10 mouse cellular contexts compared by ENCODE assay signal in genomic region chr11:71991541-71991940, GRCm38 (mm10). TPM values are rescaled to one million over a fixed set of nuclear protein-coding genes. Genes with fewer than 3 reads are reported as not detected.
DNase-seq lines count a peak whose midpoint lies in the region; ATAC-seq and TF ChIP-seq lines count a peak whose summit lies in the region.
"Had no signal": no experiment of that assay in that cellular context is flagged by ENCODE, and none has a peak within 500 bp of the region (broad histone marks: within the 10 kb centered on the region; RNA-seq: fewer than 3 reads in every experiment).

No protein-coding gene starts in this region.

- no peaks in the 10 kb centered on the region for H3K9me3 ChIP-seq in liver, embryonic 12.5 days (replicated peaks)
- H3K9me3 ChIP-seq: heart, embryonic 15.5 days had no signal

- no peak for TF ChIP-seq POLR2A in liver, adult 2 months (IDR thresholded peaks at IDR 0.05; ENCODE audit: extremely low read depth, insufficient read depth, low read length)

- H3K27me3 ChIP-seq in liver, adult 2 months (ENCODE audit: control insufficient read depth, insufficient read depth, low read length) = no peaks in the 10 kb centered on the region
- H3K27me3 ChIP-seq in liver, embryonic 12.5 days (replicated peaks) = no peaks in the 10 kb centered on the region
- H3K27me3 ChIP-seq: heart, embryonic 15.5 days had no signal

- no peak overlapping the region for H3K4me2 ChIP-seq in liver, embryonic 12.5 days
- H3K4me2 ChIP-seq: heart, embryonic 15.5 days had no signal

- H3K4me3 ChIP-seq in liver, adult 2 months (ENCODE audit: insufficient read depth, low read depth, low read length) = no peak overlapping the region
- H3K4me3 ChIP-seq in liver, embryonic 12.5 days = no peak overlapping the region
- H3K4me3 ChIP-seq: heart, embryonic 15.5 days had no signal

- no peak for ATAC-seq in liver, embryonic 12.5 days
- peak; percentile 84 for ATAC-seq in megakaryocyte-erythroid progenitor cell, adult 5-6 weeks (replicated peaks; ENCODE audit: low FRiP score, low TSS enrichment, poor library complexity, severe bottlenecking)

- H3K36me3 ChIP-seq in liver, adult 2 months (ENCODE audit: control insufficient read depth, insufficient read depth, low read length) = no peaks in the 10 kb centered on the region
- H3K36me3 ChIP-seq in liver, embryonic 12.5 days = no peaks in the 10 kb centered on the region
- H3K36me3 ChIP-seq: G1E; heart, embryonic 15.5 days had no signal

- TF ChIP-seq CTCF in liver, adult 2 months (IDR thresholded peaks at IDR 0.05; ENCODE audit: low read depth, low read length) = peak; percentile 54; the same call in 1 of the 2 replicates

- H3K27ac ChIP-seq in liver, adult 2 months (replicated peaks; ENCODE audit: insufficient read depth, low read depth, low read length) = no peak overlapping the region
- no peak overlapping the region for H3K27ac ChIP-seq in liver, embryonic 12.5 days
- H3K27ac ChIP-seq: heart, embryonic 15.5 days had no signal

- intact Hi-C loops in heart, postnatal 36 days (cut with DNase I) = loop anchor here (1.0 to 10.0 kb wide), 2 partner anchors 33 to 237 kb away; no protein-coding TSS in a partner anchor

- WGBS in liver, adult 2 months = 21% methylated on average over 5 of the region's 5 CpGs
- 13% methylated on average over 5 of the region's 5 CpGs for WGBS in liver, embryonic 12.5 days (ENCODE audit: insufficient replicate concordance)

- H3K9ac ChIP-seq in liver, adult 2 months (ENCODE audit: low read depth, low read length) = no peak overlapping the region
- no peak overlapping the region for H3K9ac ChIP-seq in liver, embryonic 12.5 days
- H3K9ac ChIP-seq: heart, embryonic 15.5 days had no signal

- DNase-seq in cerebellum, adult 9-10 months = peak; percentile 24
- DNase-seq in cerebellum, adult 11 months = no peak
- DNase-seq in liver, adult 2 months (ENCODE audit: extremely low read depth, low read depth, low spot score) = peak; percentile 45
- peak; percentile 13 for DNase-seq in adrenal gland, postnatal 25 days
- DNase-seq in heart, postnatal 36 days = peak; percentile 44 to 54
- no peak for DNase-seq in spleen, postnatal 4 days (ENCODE audit: low spot score in 2 of 2)

- H3K79me2 ChIP-seq in liver, adult 2 months (ENCODE audit: control insufficient read depth, insufficient read depth, low read length) = no peaks in the 10 kb centered on the region

- no peaks in the 10 kb centered on the region for H3K4me1 ChIP-seq in liver, adult 2 months (ENCODE audit: control insufficient read depth, insufficient read depth, low read length)
- H3K4me1 ChIP-seq in liver, embryonic 12.5 days = no peaks in the 10 kb centered on the region

RNA-seq across cellular contexts. Expression of gene Aipl1, which starts 45.8 kb away (rescaled TPM):
- not detected in 2 replicates for total RNA-seq in liver, adult 2 months (2014; rRNA removed)
- not detected in 2 replicates for polyA plus RNA-seq in liver, adult 2 months (2012; rRNA removed)
- 0.13 and 0.19 TPM in 2 replicates for polyA plus RNA-seq in liver, embryonic 12.5 days (2016; fragmentation: Nextera tagmentation; extraction: Ambion mirVana)
- 0.18 TPM in 1 of 2 replicates, not detected in the other for total RNA-seq in adrenal gland, postnatal 25 days (2021)
- not detected for total RNA-seq in heart, postnatal 36 days (2021)
- total RNA-seq in megakaryocyte-erythroid progenitor cell, adult 5-6 weeks (2014; fragmentation: Nextera tagmentation) = not detected in 2 replicates
- 0.08 and 0.61 TPM in 2 replicates for total RNA-seq in megakaryocyte-erythroid progenitor cell, adult 5-6 weeks (2017)
- polyA plus RNA-seq: G1E had no signal

RNA-seq across cellular contexts. Expression of gene Pimreg, which starts 50.3 kb away (rescaled TPM):
- 0.34 TPM in 1 of 2 replicates, not detected in the other for total RNA-seq in liver, adult 2 months (2014; rRNA removed)
- 0.07 and 0.09 TPM in 2 replicates for polyA plus RNA-seq in liver, adult 2 months (2012; rRNA removed)
- 43.2 and 44.2 TPM in 2 replicates for polyA plus RNA-seq in liver, embryonic 12.5 days (2016; fragmentation: Nextera tagmentation; extraction: Ambion mirVana)
- 8.4 and 13.2 TPM in 2 replicates for total RNA-seq in adrenal gland, postnatal 25 days (2021)
- total RNA-seq in heart, postnatal 36 days (2021) = 1 to 10 TPM; 1.1 to 1.4 TPM
- 2.3 and 7.1 TPM in 2 replicates for total RNA-seq in megakaryocyte-erythroid progenitor cell, adult 5-6 weeks (2014; fragmentation: Nextera tagmentation)
- total RNA-seq in megakaryocyte-erythroid progenitor cell, adult 5-6 weeks (2017) = 3.1 and 3.6 TPM in 2 replicates
- total RNA-seq: G1E had no signal
- polyA plus RNA-seq: G1E had no signal

Comparison
In these comparisons a context has a peak if more than half of its experiments do, and no peak if none do; other contexts are left out.
1. DNase-seq: peak in cerebellum, adult 9-10 months (single experiment), liver, adult 2 months (single experiment), adrenal gland, postnatal 25 days (single experiment) and heart, postnatal 36 days (2 of 2); none in cerebellum, adult 11 months (single experiment) and spleen, postnatal 4 days (0 of 2).